ENCODE assay signal across 8 mouse cellular contexts in genomic region chr12:83987583-83988441, GRCm38 (mm10). TPM values are rescaled to one million over a fixed set of nuclear protein-coding genes. Genes with fewer than 3 reads are reported as not detected.
DNase-seq lines count a peak whose midpoint lies in the region; ATAC-seq and TF ChIP-seq lines count a peak whose summit lies in the region.

TSS of gene Acot2 (plus strand) at chr12:83987861.

- peak; percentile 67 for DNase-seq in MEL-GATA-1-ER (ENCODE audit: extremely low read depth, low read depth)
- peak; percentile 79 to 81 for DNase-seq in cerebellum, adult 2 months
- DNase-seq in forebrain, postnatal 0 days: peak; percentile 90
- DNase-seq in heart, postnatal 36 days: peak; percentile 72 to 87
- peak; percentile 72 to 75 for DNase-seq in layer of hippocampus, adult 2 months (ENCODE audit: low spot score in 2 of 2)
- DNase-seq in lung, adult 2 months: peak; percentile 79
- DNase-seq in testis, postnatal 10 days (ENCODE audit: low spot score): peak; percentile 79

- H3K27ac ChIP-seq in cerebellum, adult 2 months (ENCODE audit: insufficient read depth, low read length): peak within 1 kb of the TSS; percentile 75
- peak within 1 kb of the TSS; percentile 92 for H3K27ac ChIP-seq in forebrain, postnatal 0 days (ENCODE audit: low read depth, low read length)
- H3K27ac ChIP-seq in layer of hippocampus, adult 2 months: peak within 1 kb of the TSS; percentile 96
- peak within 1 kb of the TSS; percentile 95 for H3K27ac ChIP-seq in neural tube, embryonic 15.5 days (replicated peaks)

- TF ChIP-seq CTCF in cerebellum, adult 2 months (IDR thresholded peaks at IDR 0.05; ENCODE audit: borderline replicate concordance, insufficient read depth, low read depth, low read length): peak; percentile 51
- peak; percentile 85 for TF ChIP-seq CTCF in forebrain, postnatal 0 days (IDR thresholded peaks at IDR 0.05; ENCODE audit: low read depth)
- TF ChIP-seq CTCF in layer of hippocampus, adult 2 months (conservative IDR thresholded peaks at IDR 0.05): peak; percentile 82
- peak; percentile 72 for TF ChIP-seq CTCF in lung, adult 2 months (IDR thresholded peaks at IDR 0.05; ENCODE audit: insufficient read depth, low read length)

- H3K4me2 ChIP-seq in forebrain, postnatal 0 days (ENCODE audit: low read depth): peak within 1 kb of the TSS; percentile 57
- H3K4me2 ChIP-seq in neural tube, embryonic 15.5 days: peak within 1 kb of the TSS; percentile 65

- WGBS in cerebellum, adult 2 months: under 1% methylated on average over 80 of the region's 80 CpGs
- WGBS in forebrain, postnatal 0 days: 2% methylated on average over 75 of the region's 80 CpGs
- under 1% methylated on average over 80 of the region's 80 CpGs for WGBS in lung, adult 2 months
- under 1% methylated on average over 70 of the region's 80 CpGs for WGBS in neural tube, embryonic 15.5 days

- peak within 1 kb of the TSS; percentile 81 for H3K9ac ChIP-seq in forebrain, postnatal 0 days
- peak within 1 kb of the TSS; percentile 77 for H3K9ac ChIP-seq in neural tube, embryonic 15.5 days (replicated peaks)

- intact Hi-C loops in heart, postnatal 36 days (cut with DNase I): no loop called here

- peak within 1 kb of the TSS; percentile 89 for H3K4me3 ChIP-seq in cerebellum, adult 2 months (replicated peaks; ENCODE audit: insufficient read depth, low read depth, low read length)
- peak within 1 kb of the TSS; percentile 53 for H3K4me3 ChIP-seq in forebrain, postnatal 0 days (ENCODE audit: low read depth, low read length)
- peak within 1 kb of the TSS; percentile 77 for H3K4me3 ChIP-seq in layer of hippocampus, adult 2 months
- H3K4me3 ChIP-seq in lung, adult 2 months (replicated peaks; ENCODE audit: extremely low read depth, low read depth, low read length): peak within 1 kb of the TSS; percentile 71
- H3K4me3 ChIP-seq in neural tube, embryonic 15.5 days (replicated peaks): peak within 1 kb of the TSS; percentile 72

- H3K9me3 ChIP-seq in forebrain, postnatal 0 days (ENCODE audit: low read length): no peaks in the 10 kb centered on the region
- H3K9me3 ChIP-seq in neural tube, embryonic 15.5 days (replicated peaks): no peaks in the 10 kb centered on the region

- H3K36me3 ChIP-seq in forebrain, postnatal 0 days (ENCODE audit: insufficient read depth): 0 out of 2 replicates have a peak, but pooled peaks cover 4% of the 10 kb centered on the region
- no peaks in the 10 kb centered on the region for H3K36me3 ChIP-seq in neural tube, embryonic 15.5 days

- TF ChIP-seq POLR2A in cerebellum, adult 2 months (IDR thresholded peaks at IDR 0.05; ENCODE audit: borderline replicate concordance, insufficient read depth, low read length): peak; percentile 48; the same call in 1 of the 2 replicates
- TF ChIP-seq POLR2A in lung, adult 2 months (IDR thresholded peaks at IDR 0.05; ENCODE audit: borderline replicate concordance, extremely low read depth, low read depth, low read length): peak; percentile 75; the same call in 1 of the 2 replicates

- H3K4me1 ChIP-seq in cerebellum, adult 2 months (ENCODE audit: control insufficient read depth, insufficient read depth, low read length): no peaks in the 10 kb centered on the region
- 0 out of 2 replicates have a peak, but pooled peaks cover 3% of the 10 kb centered on the region for H3K4me1 ChIP-seq in forebrain, postnatal 0 days (ENCODE audit: insufficient read depth)
- peaks cover 5% of the 10 kb centered on the region; the same call in 1 of the 2 replicates for H3K4me1 ChIP-seq in lung, adult 2 months (ENCODE audit: control insufficient read depth, insufficient read depth, low read length)
- peaks cover 9% of the 10 kb centered on the region for H3K4me1 ChIP-seq in neural tube, embryonic 15.5 days

- ATAC-seq in forebrain, postnatal 0 days: peak; percentile 98
- peak; percentile 91 for ATAC-seq in neural tube, embryonic 15.5 days (ENCODE audit: low FRiP score)

- no peaks in the 10 kb centered on the region for H3K27me3 ChIP-seq in cerebellum, adult 2 months (ENCODE audit: control insufficient read depth, insufficient read depth, low read length)
- H3K27me3 ChIP-seq in forebrain, postnatal 0 days (ENCODE audit: insufficient read depth, low read length): no peaks in the 10 kb centered on the region
- no peaks in the 10 kb centered on the region for H3K27me3 ChIP-seq in neural tube, embryonic 15.5 days (replicated peaks)

RNA-seq across cellular contexts. Expression of gene Acot2, which starts in this region (rescaled TPM):
- polyA plus RNA-seq in cerebellum, adult 2 months (2012; rRNA removed): 6.4 and 6.8 TPM in 2 replicates
- total RNA-seq in forebrain, postnatal 0 days (2014; rRNA removed): 14.8 and 17.5 TPM in 2 replicates
- polyA plus RNA-seq in forebrain, postnatal 0 days (2015; fragmentation: Nextera tagmentation; extraction: Ambion mirVana): 12.4 and 24.2 TPM in 2 replicates
- 100 to 1,000 TPM; 139 to 166 TPM for total RNA-seq in heart, postnatal 36 days (2021)
- 10 to 100 TPM; 16.2 to 18.1 TPM for total RNA-seq in layer of hippocampus, adult 2 months (2021)
- 18.4 and 20.3 TPM in 2 replicates for polyA plus RNA-seq in lung, adult 2 months (2012; rRNA removed)
- polyA plus RNA-seq in neural tube, embryonic 15.5 days (2015; fragmentation: Nextera tagmentation; extraction: Ambion mirVana): 13.3 and 16.6 TPM in 2 replicates

Comparison
In these comparisons a context has a peak if more than half of its experiments do, and no peak if none do; other contexts are left out.
1. Peak in every context shown above with its lines: DNase-seq, ATAC-seq, H3K4me3 ChIP-seq and H3K27ac ChIP-seq.